Mouse (Mus musculus): ENCODE data around the gene Grin2a. TPM values are rescaled to one million over a fixed set of nuclear protein-coding genes. Genes with fewer than 3 reads are reported as not detected.

Gene Grin2a
- polyA plus RNA-seq, 1 experiment from 2014 or later = 11.0 TPM

Other genes with a start within 250 kb of the Grin2a start
- not detected in 2 replicates for gene Rpl39l, start 174.7 kb upstream of the Grin2a start, polyA plus RNA-seq (2014; fragmentation: Nextera tagmentation; extraction: Ambion mirVana)
- gene Atf7ip2, start 197.2 kb upstream of the Grin2a start, polyA plus RNA-seq (2014; fragmentation: Nextera tagmentation; extraction: Ambion mirVana) = 0.36 and 0.42 TPM in 2 replicates